Mouse (Mus musculus) stomach, embryonic 14.5 days (tissue): ENCODE data around the gene Rem1. TPM values are rescaled to one million over a fixed set of nuclear protein-coding genes. Genes with fewer than 3 reads are reported as not detected.

Experiments used
- ATAC-seq: fragments of 200-750 bp; cut with Nextera tagmentation; 2 replicates; pipeline ENCODE4 v1.8.0; 2017; ENCODE audit warnings: low read depth, moderate TSS enrichment; ENCODE audit not compliant: insufficient number of reproducible peaks, insufficient read depth, low FRiP score
- H3K27ac ChIP-seq: fragments of 300-500 bp; sonication (generic); 2 replicates; pipeline ENCODE4 v1.5.1; 2014; ENCODE audit warnings: mild to moderate bottlenecking, low read length, moderate library complexity, mixed read lengths
- H3K27me3 ChIP-seq: fragments of 300-500 bp; sonication (generic); 2 replicates; pipeline ENCODE4 v1.6.1; 2014; ENCODE audit warnings: low read length, control low read depth, mixed read lengths; ENCODE audit not compliant: control insufficient read depth, insufficient read depth
- H3K36me3 ChIP-seq: fragments of 300-500 bp; sonication (generic); 2 replicates; pipeline ENCODE4 v1.6.1; 2014; ENCODE audit warnings: mild to moderate bottlenecking, control low read depth, low read length, moderate library complexity, mixed read lengths; ENCODE audit not compliant: control insufficient read depth, insufficient read depth
- H3K4me1 ChIP-seq: fragments of 300-500 bp; sonication (generic); 2 replicates; pipeline ENCODE4 v1.6.1; 2014; ENCODE audit warnings: low read length, control low read depth, mixed read lengths; ENCODE audit not compliant: control insufficient read depth, insufficient read depth
- H3K4me2 ChIP-seq: fragments of 300-500 bp; sonication (generic); replicated peaks from 2 replicates; pipeline ENCODE4 v1.6.1; 2014; ENCODE audit warnings: low read depth, low read length, control low read depth
- H3K4me3 ChIP-seq: fragments of 300-500 bp; sonication (generic); 2 replicates; pipeline ENCODE4 v1.5.1; 2014; ENCODE audit warnings: low read depth, low read length, control low read depth
- H3K9ac ChIP-seq: fragments of 300-500 bp; sonication (generic); replicated peaks from 2 replicates; pipeline ENCODE4 v1.6.1; 2014; ENCODE audit warnings: low read depth, mild to moderate bottlenecking, control low read depth, low read length, moderate library complexity, mixed read lengths
- H3K9me3 ChIP-seq: fragments of 300-500 bp; sonication (generic); 2 replicates; pipeline ENCODE4 v1.6.1; 2016; ENCODE audit warnings: low read depth, low read length, control low read depth; ENCODE audit not compliant: control insufficient read depth
- WGBS: fragments of 180-500 bp; shearing (Covaris S2); extraction: QIAGEN DNeasy Blood & Tissue Kit; methylation state at CpG from one replicate; pipeline ENCODE4 v1.1.7; 2014; 5-methylcytosine and 5-hydroxymethylcytosine counted together
- polyA plus RNA-seq: library from polyadenylated mRNA; unstranded; fragments of >200 nt; fragmentation: Nextera tagmentation; extraction: Ambion mirVana; gene quantifications from 2 replicates; pipeline ENCODE4 v1.2.1, GENCODE M21; 2014

Gene Rem1
- polyA plus RNA-seq, 1 experiment from 2014 or later: 21.9 TPM

GRCm38 (mm10) chr2:152672166-152672565 is 45.4 kb downstream of the Rem1 start:
- peaks cover 28% of the 10 kb centered on the region for H3K4me1 ChIP-seq
- no peak overlapping the region for H3K27ac ChIP-seq
- H3K27me3 ChIP-seq: no peaks in the 10 kb centered on the region
- H3K4me3 ChIP-seq: no peak overlapping the region
- H3K4me2 ChIP-seq: peak overlapping the region; percentile 90
- ATAC-seq: no peak
- H3K9ac ChIP-seq: no peak overlapping the region; the same call in 1 of the 2 replicates
- H3K9me3 ChIP-seq: no peaks in the 10 kb centered on the region
- H3K36me3 ChIP-seq: peaks cover 40% of the 10 kb centered on the region
- 82% methylated on average over 12 of the region's 12 CpGs for WGBS

DNA sequence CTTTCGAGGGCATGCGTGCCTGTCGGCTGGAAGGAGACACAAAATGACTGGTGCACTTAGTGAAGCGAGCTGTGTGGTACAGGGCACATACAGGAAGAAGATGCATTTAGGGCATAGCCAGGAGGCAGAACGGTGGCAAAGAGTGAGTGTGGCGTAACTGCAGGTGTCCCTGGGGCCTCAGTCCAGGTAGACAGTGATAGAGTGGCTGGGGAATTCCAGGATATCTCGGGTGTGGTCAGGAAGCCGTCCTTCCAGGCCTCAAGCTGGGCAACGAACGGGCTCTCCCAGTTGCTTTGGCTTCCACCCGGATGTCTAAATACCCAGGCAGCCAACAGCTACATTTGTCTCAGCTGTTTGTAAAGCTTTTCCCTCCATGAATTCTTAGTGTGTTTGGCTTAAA is 47.4 kb downstream of the Rem1 start:
- H3K4me1 ChIP-seq: peaks cover 28% of the 10 kb centered on the region
- no peak overlapping the region for H3K27ac ChIP-seq
- no peaks in the 10 kb centered on the region for H3K27me3 ChIP-seq
- H3K36me3 ChIP-seq: peaks cover 57% of the 10 kb centered on the region
- H3K9me3 ChIP-seq: no peaks in the 10 kb centered on the region
- no peak overlapping the region for H3K9ac ChIP-seq
- no peak overlapping the region for H3K4me3 ChIP-seq
- 70% methylated on average over 11 of the region's 11 CpGs for WGBS
- no peak for ATAC-seq
- no peak overlapping the region for H3K4me2 ChIP-seq

GRCm38 (mm10) chr2:152675252-152675791 is 48.6 kb downstream of the Rem1 start:
- H3K36me3 ChIP-seq: peaks cover 69% of the 10 kb centered on the region
- H3K27ac ChIP-seq: no peak overlapping the region
- no peak overlapping the region for H3K9ac ChIP-seq
- H3K4me3 ChIP-seq: no peak overlapping the region
- no peak overlapping the region for H3K4me2 ChIP-seq
- 82% methylated on average over 13 of the region's 13 CpGs for WGBS
- peaks cover 26% of the 10 kb centered on the region for H3K4me1 ChIP-seq
- no peaks in the 10 kb centered on the region for H3K27me3 ChIP-seq
- H3K9me3 ChIP-seq: no peaks in the 10 kb centered on the region
- no peak for ATAC-seq

- H3K27ac ChIP-seq: no peak overlapping the region
- no peak for ATAC-seq
- H3K4me2 ChIP-seq: no peak overlapping the region
- H3K9me3 ChIP-seq: no peaks in the 10 kb centered on the region
- H3K27me3 ChIP-seq: no peaks in the 10 kb centered on the region
- no peak overlapping the region for H3K9ac ChIP-seq
- H3K4me1 ChIP-seq: 0 out of 2 replicates have a peak, but pooled peaks cover 3% of the 10 kb centered on the region
- peaks cover 91% of the 10 kb centered on the region for H3K36me3 ChIP-seq
- H3K4me3 ChIP-seq: no peak overlapping the region
- WGBS: 57% methylated on average over 3 of the region's 3 CpGs
These were observed 51.6 kb downstream of the Rem1 start for GRCm38 (mm10) chr2:152678302-152678701.

DNA sequence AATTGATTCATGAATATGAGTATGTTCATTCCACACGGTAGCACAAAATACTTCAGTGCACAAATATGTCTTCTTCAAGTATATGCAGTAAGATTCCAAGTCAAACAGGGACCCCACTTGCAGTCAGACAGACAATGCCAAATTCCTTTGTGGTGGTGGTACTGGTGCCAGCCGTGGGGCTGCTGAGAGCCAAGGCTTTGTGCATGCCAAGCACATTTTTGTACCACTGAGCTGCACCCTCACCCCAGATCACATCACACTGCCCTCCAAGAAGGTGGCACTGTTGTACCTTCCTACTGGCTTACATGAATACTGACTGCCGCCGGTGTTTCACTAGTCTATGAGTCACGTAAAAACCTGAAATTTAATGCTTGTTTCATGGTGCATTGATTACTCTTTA is 52.2 kb downstream of the Rem1 start:
- H3K9me3 ChIP-seq: no peaks in the 10 kb centered on the region
- no peak overlapping the region for H3K4me2 ChIP-seq
- WGBS: 91% methylated on average over 5 of the region's 5 CpGs
- H3K27me3 ChIP-seq: no peaks in the 10 kb centered on the region
- H3K36me3 ChIP-seq: peaks cover 96% of the 10 kb centered on the region
- ATAC-seq: no peak
- H3K9ac ChIP-seq: no peak overlapping the region
- no peak overlapping the region for H3K4me3 ChIP-seq
- H3K27ac ChIP-seq: no peak overlapping the region
- 0 out of 2 replicates have a peak, but pooled peaks cover 3% of the 10 kb centered on the region for H3K4me1 ChIP-seq

DNA sequence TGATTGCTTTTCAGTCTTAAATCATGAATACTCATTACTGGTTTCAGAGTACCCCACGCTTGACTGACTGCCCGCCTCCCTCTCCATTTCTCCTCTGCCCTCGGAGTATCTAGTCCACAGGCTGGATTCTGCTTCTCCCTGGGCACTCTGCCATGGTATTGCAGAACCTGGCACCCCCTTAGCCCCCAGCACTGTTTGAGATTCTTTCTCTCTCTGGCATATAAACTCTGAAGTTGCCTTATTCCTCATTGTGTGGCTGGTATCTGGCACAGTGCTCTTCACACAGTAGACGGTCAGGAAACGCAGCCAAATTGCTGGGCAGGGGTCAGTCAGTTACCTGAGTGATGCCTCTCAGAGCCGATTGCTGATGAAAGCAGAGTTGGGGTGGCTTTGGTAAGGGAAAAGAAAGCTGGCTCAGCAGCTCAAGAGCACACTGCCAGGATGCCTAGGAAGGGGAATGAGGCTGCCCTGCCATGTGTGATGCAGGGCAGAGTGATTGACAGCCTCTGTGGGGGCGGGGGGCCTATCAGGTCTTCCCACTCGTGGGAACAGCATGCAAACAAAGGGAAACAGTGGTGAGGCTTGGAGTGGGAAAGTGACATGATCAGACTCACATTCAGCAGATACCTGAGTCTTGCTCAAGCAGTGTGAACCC is 53.1 kb downstream of the Rem1 start:
- Histone ChIP-seq H3K9me3 (no peaks in the 10 kb centered on the region), H3K27me3 (no peaks in the 10 kb centered on the region), H3K4me3 (no peak overlapping the region), H3K4me1 (no peaks in the 10 kb centered on the region), H3K27ac (no peak overlapping the region), H3K4me2 (no peak overlapping the region), H3K36me3 (peaks cover 97% of the 10 kb centered on the region), H3K9ac (no peak overlapping the region)
- no peak for ATAC-seq
- WGBS: 81% methylated on average over 8 of the region's 8 CpGs

DNA sequence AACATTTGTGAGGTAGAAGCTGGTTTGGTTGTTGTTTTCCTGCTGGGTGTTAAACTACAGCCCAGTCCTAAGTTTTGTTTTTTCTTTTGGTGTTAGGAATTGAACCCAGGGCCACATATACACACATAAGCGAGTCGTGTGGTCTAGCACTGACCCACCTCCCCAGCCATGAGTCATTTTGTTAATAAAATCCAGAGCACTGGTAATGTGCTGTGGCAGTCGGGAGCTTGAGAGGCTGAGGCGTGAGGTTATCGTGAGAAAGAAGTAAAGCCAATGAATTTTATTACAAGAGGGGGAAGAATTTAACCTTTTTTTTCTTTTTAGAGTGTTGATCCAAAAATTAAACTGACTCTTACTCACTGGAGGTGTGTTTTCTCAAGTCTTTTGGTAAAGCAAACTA is 56.3 kb downstream of the Rem1 start:
- H3K4me3 ChIP-seq: no peak overlapping the region
- peaks cover 96% of the 10 kb centered on the region for H3K36me3 ChIP-seq
- ATAC-seq: no peak
- H3K4me2 ChIP-seq: no peak overlapping the region
- WGBS: 87% methylated on average over 5 of the region's 5 CpGs
- H3K27ac ChIP-seq: no peak overlapping the region
- no peak overlapping the region for H3K9ac ChIP-seq
- H3K4me1 ChIP-seq: no peaks in the 10 kb centered on the region
- no peaks in the 10 kb centered on the region for H3K27me3 ChIP-seq
- H3K9me3 ChIP-seq: peaks cover 4% of the 10 kb centered on the region; the same call in 1 of the 2 replicates
